14 mouse cellular contexts compared by ENCODE assay signal in genomic region chr6:145538787-145539567, GRCm38 (mm10).
DNase-seq lines count a peak whose midpoint lies in the region; ATAC-seq lines count a peak whose summit lies in the region.
"Had no signal": no experiment of that assay in that cellular context is flagged by ENCODE, and none has a peak within 500 bp of the region (broad histone marks: within the 10 kb centered on the region; RNA-seq: fewer than 3 reads in every experiment).

No protein-coding gene starts in this region.

- H3K27me3 ChIP-seq in kidney, embryonic 14.5 days (ENCODE audit: control insufficient read depth, insufficient read depth, low read length), result no peaks in the 10 kb centered on the region
- H3K27me3 ChIP-seq: heart, embryonic 13.5 days; midbrain, embryonic 12.5 days had no signal

- peak overlapping the region; percentile 26; the same call in 1 of the 2 replicates for H3K27ac ChIP-seq in kidney, embryonic 14.5 days (ENCODE audit: low read depth, low read length)
- H3K27ac ChIP-seq: heart, embryonic 13.5 days; midbrain, embryonic 12.5 days had no signal

- no peak overlapping the region for H3K4me3 ChIP-seq in kidney, embryonic 14.5 days (ENCODE audit: low read length)
- H3K4me3 ChIP-seq: erythroblast, embryonic 14.5 days; heart, embryonic 13.5 days; midbrain, embryonic 12.5 days had no signal

- H3K36me3 ChIP-seq in kidney, embryonic 14.5 days (ENCODE audit: control insufficient read depth, insufficient read depth, low read length), result no peaks in the 10 kb centered on the region
- H3K36me3 ChIP-seq: heart, embryonic 13.5 days; midbrain, embryonic 12.5 days had no signal

- ATAC-seq in kidney, embryonic 14.5 days (ENCODE audit: low FRiP score, low TSS enrichment), result peak; percentile 42; the same call in 1 of the 2 replicates
- ATAC-seq: inflammation-experienced regulatory T-cells, adult 6 months had no signal

- peaks cover 10% of the 10 kb centered on the region for H3K4me1 ChIP-seq in kidney, embryonic 14.5 days (ENCODE audit: control insufficient read depth, insufficient read depth, low read length)
- H3K4me1 ChIP-seq: midbrain, embryonic 12.5 days had no signal

- no peak overlapping the region for H3K4me2 ChIP-seq in kidney, embryonic 14.5 days (replicated peaks; ENCODE audit: low read depth, low read length)
- H3K4me2 ChIP-seq: heart, embryonic 13.5 days; midbrain, embryonic 12.5 days had no signal

- peak; percentile 54 for DNase-seq in adrenal gland, adult 2 months
- no peak for DNase-seq in adrenal gland, adult 8-10 months
- no peak for DNase-seq in kidney, adult 8-10 months
- peak; percentile 37 for DNase-seq in embryo, embryonic 11 days
- peak; percentile 22 for DNase-seq in neural tube, embryonic 10.5 days (ENCODE audit: extremely low spot score, low spot score)
- DNase-seq in cerebellum, adult 9-10 months, result no peak
- DNase-seq in right cerebral cortex, postnatal 25 days, result no peak
- DNase-seq: left cerebral cortex, postnatal 4 days; lung, adult 18-20 months had no signal

- no peak overlapping the region; the same call in 1 of the 2 replicates for H3K9ac ChIP-seq in kidney, embryonic 14.5 days (ENCODE audit: low read depth, low read length)
- H3K9ac ChIP-seq: heart, embryonic 13.5 days; midbrain, embryonic 12.5 days had no signal

- H3K9me3 ChIP-seq in kidney, embryonic 14.5 days (ENCODE audit: control insufficient read depth, low read length), result peaks cover 2% of the 10 kb centered on the region; the same call in 1 of the 2 replicates

- WGBS in kidney, embryonic 14.5 days, result 30% methylated on average over 11 of the region's 11 CpGs

Comparison
In these comparisons a context has a peak if more than half of its experiments do, and no peak if none do; other contexts are left out.
1. DNase-seq: peak in adrenal gland, adult 2 months (single experiment), embryo, embryonic 11 days (single experiment) and neural tube, embryonic 10.5 days (single experiment); none in adrenal gland, adult 8-10 months (single experiment), kidney, adult 8-10 months (0 of 2), cerebellum, adult 9-10 months (single experiment) and right cerebral cortex, postnatal 25 days (single experiment).